Mouse (Mus musculus) mouse embryonic stem cell (cell line): ENCODE results near the gene Clhc1.

Experiments
- in situ Hi-C, 2 experiments: fragments of 300-500 bp; cut with MboI; formaldehyde crosslinking; loops; 1 replicate in 1 of 2; 3 replicates in 1 of 2; pipeline ENCODE4 v1.14.3; 2019 to 2020; ENCODE audit warnings: low sequenced_read_pairs in 2 of 2, low pct_unique_long_range_greater_than_20kb in 1 of 2, mixed read lengths in 1 of 2; ENCODE audit not compliant: unreplicated experiment in 1 of 2

Clhc1 gene

GRCm38 (mm10) chr11:29622030-29622790 is 74.5 kb downstream of the Clhc1 start:
- in situ Hi-C loops = no loop called here

- in situ Hi-C loops = no loop called here
Measured at GRCm38 (mm10) chr11:29623327-29623726, 75.6 kb downstream of the Clhc1 start.

GRCm38 (mm10) chr11:29626541-29626940 is 78.8 kb downstream of the Clhc1 start:
- in situ Hi-C loops = no loop called here

GRCm38 (mm10) chr11:29627706-29628105 is 80.0 kb downstream of the Clhc1 start:
- in situ Hi-C loops = no loop called here
